Mouse (Mus musculus): ENCODE data around the gene Mettl1. TPM values are rescaled to one million over a fixed set of nuclear protein-coding genes. Genes with fewer than 3 reads are reported as not detected.

Mettl1 gene
- polyA plus RNA-seq, 2 experiments = 48.6 to 59.1 TPM

DNA sequence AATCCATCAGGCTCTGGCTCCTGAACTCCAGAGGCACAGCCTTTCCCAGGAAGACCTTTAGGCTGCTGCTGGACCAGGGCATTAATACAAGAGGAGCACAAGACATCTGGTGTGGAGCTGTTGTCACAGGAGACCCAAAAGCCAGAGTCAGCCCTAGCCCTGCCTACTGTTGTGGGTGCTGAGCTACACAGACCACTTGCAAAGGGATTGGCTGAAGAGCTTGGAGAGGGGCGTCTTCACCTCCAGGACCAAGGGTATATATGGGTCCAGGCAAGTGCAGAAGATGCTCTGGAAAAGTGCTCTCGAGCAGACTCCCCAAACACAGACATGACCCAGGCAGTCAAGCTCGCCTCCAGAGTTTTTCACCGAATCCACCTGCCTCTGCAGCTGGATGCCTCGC, 6.7 kb downstream of the Mettl1 start, which contains the start of gene Cyp27b1:
Cyp27b1 (plus strand) TSS at position 297 of the 400 bp plus-strand sequence.
- H3K27ac ChIP-seq (replicated peaks; ENCODE audit: low read depth, low read length) = no peak within 1 kb of the TSS
- H3K36me3 ChIP-seq (ENCODE audit: control insufficient read depth, insufficient read depth, low read length) = peaks cover 22% of the 10 kb centered on the region
- H3K27me3 ChIP-seq (ENCODE audit: control insufficient read depth, insufficient read depth, low read length) = peaks cover 43% of the 10 kb centered on the region
- no peak for ATAC-seq (ENCODE audit: low FRiP score, low read depth)
- H3K4me1 ChIP-seq (ENCODE audit: control insufficient read depth, insufficient read depth, low read length) = peaks cover 3% of the 10 kb centered on the region; the same call in 1 of the 2 replicates
- H3K4me2 ChIP-seq (replicated peaks; ENCODE audit: low read depth, low read length, severe bottlenecking) = peak within 1 kb of the TSS; percentile 13
- 32% methylated on average over 5 of the region's 5 CpGs for WGBS
- DNase-seq (ENCODE audit: low spot score) = no peak
- no peak for TF ChIP-seq POLR2A (IDR thresholded peaks at IDR 0.05; ENCODE audit: borderline replicate concordance, extremely low read depth, insufficient read depth, insufficient read length)
- no peak within 1 kb of the TSS for H3K9ac ChIP-seq (ENCODE audit: low read depth, low read length, severe bottlenecking)
- H3K4me3 ChIP-seq (replicated peaks; ENCODE audit: low read length) = peak within 1 kb of the TSS; percentile 9; the same call in 1 of the 2 replicates
- H3K9me3 ChIP-seq (ENCODE audit: control insufficient read depth, low read length) = no peaks in the 10 kb centered on the region

DNA sequence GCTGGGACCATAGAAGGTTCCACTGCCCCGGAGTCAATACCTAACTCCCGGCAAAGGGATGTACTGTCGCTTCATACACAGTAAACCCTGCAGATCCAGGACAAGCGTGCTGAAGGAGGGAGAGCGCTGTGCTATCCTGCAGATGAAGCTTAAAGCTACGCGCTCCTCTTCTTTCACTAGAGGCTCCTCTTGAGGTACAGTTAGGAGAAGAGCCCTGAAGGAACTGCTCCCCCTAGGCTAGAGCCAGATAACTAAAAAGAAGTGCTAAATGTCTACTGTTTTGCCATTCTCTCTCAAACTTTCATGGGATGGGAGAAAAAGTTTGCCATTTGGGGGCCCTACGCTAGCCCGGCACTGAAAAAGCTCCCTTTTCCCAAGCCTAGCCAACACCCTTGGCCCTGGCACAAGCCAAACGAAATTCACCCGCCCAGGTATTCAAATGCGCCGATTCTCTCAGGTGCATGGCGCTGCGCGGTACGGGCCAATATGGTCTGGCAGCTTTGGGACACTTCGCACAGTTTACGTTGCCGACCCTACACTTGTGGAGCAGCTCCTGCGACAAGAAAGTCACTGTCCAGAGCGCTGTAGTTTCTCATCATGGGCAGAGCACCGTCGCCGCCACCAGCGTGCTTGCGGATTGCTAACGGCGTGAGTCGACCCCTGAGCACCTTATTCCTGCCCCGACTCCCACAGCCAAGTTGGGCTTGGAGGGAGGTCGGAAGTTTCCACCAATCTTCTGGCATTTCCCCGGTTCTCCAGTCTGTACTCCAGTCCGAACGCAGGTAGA, 7.6 kb downstream of the Mettl1 start:
- Histone ChIP-seq H3K27me3 (ENCODE audit: control insufficient read depth, insufficient read depth, low read length) (peaks cover 43% of the 10 kb centered on the region), H3K36me3 (ENCODE audit: control insufficient read depth, insufficient read depth, low read length) (peaks cover 17% of the 10 kb centered on the region), H3K9me3 (ENCODE audit: control insufficient read depth, low read length) (no peaks in the 10 kb centered on the region), H3K4me1 (ENCODE audit: control insufficient read depth, insufficient read depth, low read length) (peaks cover 3% of the 10 kb centered on the region; the same call in 1 of the 2 replicates), H3K9ac (ENCODE audit: low read depth, low read length, severe bottlenecking) (no peak overlapping the region), H3K4me3 (replicated peaks; ENCODE audit: low read length) (peak overlapping the region; percentile 9), H3K27ac (replicated peaks; ENCODE audit: low read depth, low read length) (no peak overlapping the region), H3K4me2 (replicated peaks; ENCODE audit: low read depth, low read length, severe bottlenecking) (peak overlapping the region; percentile 13)
- DNase-seq (ENCODE audit: low spot score) (no peak), ATAC-seq (ENCODE audit: low FRiP score, low read depth) (no peak)
- no peak for TF ChIP-seq POLR2A (IDR thresholded peaks at IDR 0.05; ENCODE audit: borderline replicate concordance, extremely low read depth, insufficient read depth, insufficient read length)
- 5% methylated on average over 35 of the region's 35 CpGs for WGBS

DNA sequence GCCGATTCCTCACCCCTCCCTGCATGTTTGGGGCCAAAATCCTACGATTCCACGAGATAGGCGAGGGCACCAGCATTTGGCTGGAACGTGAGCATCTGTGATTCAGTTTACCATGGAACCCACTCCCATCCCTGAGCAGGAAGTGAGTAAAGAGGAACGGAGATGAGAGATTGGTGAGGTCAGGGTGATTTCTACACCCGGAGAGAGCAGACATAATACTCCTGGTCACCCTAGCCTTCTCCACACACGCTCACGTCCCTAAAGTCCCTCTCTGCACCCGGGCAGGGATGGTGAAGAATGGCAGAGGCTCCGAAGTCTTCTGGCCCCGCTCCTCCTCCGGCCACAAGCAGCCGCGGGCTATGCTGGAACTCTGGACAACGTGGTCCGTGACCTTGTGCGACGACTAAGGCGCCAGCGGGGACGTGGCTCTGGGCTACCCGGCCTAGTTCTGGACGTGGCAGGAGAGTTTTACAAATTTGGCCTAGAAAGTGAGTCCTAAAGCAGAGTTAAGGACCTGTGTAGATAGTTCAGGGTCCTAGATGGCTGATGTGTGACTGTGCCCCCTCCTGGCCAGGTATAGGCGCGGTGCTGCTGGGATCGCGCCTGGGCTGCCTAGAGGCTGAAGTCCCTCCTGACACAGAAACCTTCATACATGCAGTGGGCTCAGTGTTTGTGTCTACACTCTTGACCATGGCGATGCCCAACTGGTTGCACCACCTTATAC, 8.3 kb downstream of the Mettl1 start:
- H3K27ac ChIP-seq (replicated peaks; ENCODE audit: low read depth, low read length) = no peak overlapping the region
- peaks cover 3% of the 10 kb centered on the region; the same call in 1 of the 2 replicates for H3K4me1 ChIP-seq (ENCODE audit: control insufficient read depth, insufficient read depth, low read length)
- TF ChIP-seq POLR2A (IDR thresholded peaks at IDR 0.05; ENCODE audit: borderline replicate concordance, extremely low read depth, insufficient read depth, insufficient read length) = no peak
- WGBS = 3% methylated on average over 29 of the region's 29 CpGs
- ATAC-seq (ENCODE audit: low FRiP score, low read depth) (no peak), DNase-seq (ENCODE audit: low spot score) (no peak)
- H3K9ac ChIP-seq (ENCODE audit: low read depth, low read length, severe bottlenecking) = no peak overlapping the region
- H3K4me3 ChIP-seq (replicated peaks; ENCODE audit: low read length) = peak overlapping the region; percentile 9
- peaks cover 43% of the 10 kb centered on the region for H3K27me3 ChIP-seq (ENCODE audit: control insufficient read depth, insufficient read depth, low read length)
- no peaks in the 10 kb centered on the region for H3K9me3 ChIP-seq (ENCODE audit: control insufficient read depth, low read length)
- peaks cover 11% of the 10 kb centered on the region for H3K36me3 ChIP-seq (ENCODE audit: control insufficient read depth, insufficient read depth, low read length)
- peak overlapping the region; percentile 13 for H3K4me2 ChIP-seq (replicated peaks; ENCODE audit: low read depth, low read length, severe bottlenecking)

DNA sequence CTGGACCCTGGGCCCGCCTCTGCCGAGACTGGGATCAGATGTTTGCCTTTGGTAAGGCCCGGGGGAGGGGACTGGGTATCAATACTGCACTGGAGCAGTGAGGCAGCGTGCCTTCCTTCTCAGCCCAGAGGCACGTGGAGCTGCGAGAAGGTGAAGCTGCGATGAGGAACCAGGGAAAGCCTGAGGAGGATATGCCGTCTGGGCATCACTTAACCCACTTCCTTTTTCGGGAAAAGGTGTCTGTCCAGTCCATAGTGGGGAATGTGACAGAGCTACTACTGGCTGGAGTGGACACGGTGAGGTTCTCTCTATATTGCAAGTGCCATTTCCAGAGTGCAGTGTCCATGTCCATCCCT, 8.9 kb downstream of the Mettl1 start:
- H3K4me3 ChIP-seq (replicated peaks; ENCODE audit: low read length) = no peak overlapping the region
- ATAC-seq (ENCODE audit: low FRiP score, low read depth) (no peak), DNase-seq (ENCODE audit: low spot score) (no peak)
- WGBS = 26% methylated on average over 10 of the region's 10 CpGs
- peaks cover 6% of the 10 kb centered on the region for H3K36me3 ChIP-seq (ENCODE audit: control insufficient read depth, insufficient read depth, low read length)
- H3K27ac ChIP-seq (replicated peaks; ENCODE audit: low read depth, low read length) = no peak overlapping the region
- no peaks in the 10 kb centered on the region for H3K9me3 ChIP-seq (ENCODE audit: control insufficient read depth, low read length)
- peaks cover 3% of the 10 kb centered on the region; the same call in 1 of the 2 replicates for H3K4me1 ChIP-seq (ENCODE audit: control insufficient read depth, insufficient read depth, low read length)
- no peak overlapping the region for H3K4me2 ChIP-seq (replicated peaks; ENCODE audit: low read depth, low read length, severe bottlenecking)
- H3K27me3 ChIP-seq (ENCODE audit: control insufficient read depth, insufficient read depth, low read length) = peaks cover 43% of the 10 kb centered on the region
- H3K9ac ChIP-seq (ENCODE audit: low read depth, low read length, severe bottlenecking) = no peak overlapping the region
- no peak for TF ChIP-seq POLR2A (IDR thresholded peaks at IDR 0.05; ENCODE audit: borderline replicate concordance, extremely low read depth, insufficient read depth, insufficient read length)

DNA sequence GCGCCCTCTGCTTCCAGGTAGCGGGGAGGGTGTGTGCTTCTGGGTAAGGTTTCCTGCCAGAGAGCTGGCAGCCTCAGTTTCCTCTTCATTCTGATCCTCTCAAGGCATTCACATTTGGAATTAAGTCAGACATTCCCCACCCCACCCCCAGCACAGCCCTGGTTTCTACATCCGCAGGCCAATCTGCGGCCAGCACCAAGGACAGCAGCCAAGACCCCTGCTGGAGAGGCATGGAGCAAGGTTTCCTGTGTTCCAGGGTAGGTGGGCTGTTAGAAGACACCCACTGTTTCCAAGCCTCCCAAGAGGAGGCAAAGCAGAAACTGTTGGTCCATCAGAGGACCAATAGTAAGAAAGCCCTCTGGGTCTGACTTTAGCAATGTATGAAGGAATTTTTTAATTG, 13.4 kb downstream of the Mettl1 start:
- H3K9me3 ChIP-seq (ENCODE audit: control insufficient read depth, low read length) = no peaks in the 10 kb centered on the region
- no peak overlapping the region for H3K9ac ChIP-seq (ENCODE audit: low read depth, low read length, severe bottlenecking)
- H3K27ac ChIP-seq (replicated peaks; ENCODE audit: low read depth, low read length) = no peak overlapping the region
- H3K36me3 ChIP-seq (ENCODE audit: control insufficient read depth, insufficient read depth, low read length) = peaks cover 18% of the 10 kb centered on the region
- DNase-seq (ENCODE audit: low spot score) (no peak), ATAC-seq (ENCODE audit: low FRiP score, low read depth) (no peak)
- no peak for TF ChIP-seq POLR2A (IDR thresholded peaks at IDR 0.05; ENCODE audit: borderline replicate concordance, extremely low read depth, insufficient read depth, insufficient read length)
- no peak overlapping the region for H3K4me2 ChIP-seq (replicated peaks; ENCODE audit: low read depth, low read length, severe bottlenecking)
- H3K4me1 ChIP-seq (ENCODE audit: control insufficient read depth, insufficient read depth, low read length) = peaks cover 9% of the 10 kb centered on the region; the same call in 1 of the 2 replicates
- no peak overlapping the region for H3K4me3 ChIP-seq (replicated peaks; ENCODE audit: low read length)
- 57% methylated on average over 4 of the region's 4 CpGs for WGBS
- peaks cover 24% of the 10 kb centered on the region for H3K27me3 ChIP-seq (ENCODE audit: control insufficient read depth, insufficient read depth, low read length)

All from limb, embryonic 14.5 days (tissue).